Mouse (Mus musculus) MEL (cell line): ENCODE data around the gene Spx. TPM values are rescaled to one million over a fixed set of nuclear protein-coding genes. Genes with fewer than 3 reads are reported as not detected.

ENCODE experiments used
- DNase-seq: peaks from one replicate; pipeline ENCODE4 v3.0.0; 2011; ENCODE audit warnings: low read depth, low spot score
- H3K27ac ChIP-seq: 2 replicates; pipeline ENCODE4 v1.5.1; 2012; ENCODE audit warnings: low read depth, mild to moderate bottlenecking, control low read depth, low read length, moderate library complexity; ENCODE audit not compliant: control insufficient read depth
- H3K27me3 ChIP-seq, 2 experiments: fragments of 150-350 bp in 1 of 2; sonication (generic) in 1 of 2; 2 replicates each; pipeline ENCODE4 v1.6.1; 2012; ENCODE audit warnings: low read length in 2 of 2, mild to moderate bottlenecking in 2 of 2, improper control_type of control experiment in 1 of 2, moderate library complexity in 1 of 2; ENCODE audit not compliant: insufficient read depth in 2 of 2, control insufficient read depth in 1 of 2
- H3K36me3 ChIP-seq, 2 experiments: 2 replicates each; pipeline ENCODE4 v1.6.1; 2012 to 2014; ENCODE audit warnings: low read length in 2 of 2, improper control_type of control experiment in 1 of 2, inconsistent platforms in 1 of 2, mild to moderate bottlenecking in 1 of 2; ENCODE audit not compliant: insufficient read depth in 2 of 2, control insufficient read depth in 1 of 2
- H3K4me1 ChIP-seq, 2 experiments: fragments of 150-350 bp in 1 of 2; sonication (generic) in 1 of 2; 2 replicates each; pipeline ENCODE4 v1.6.1; 2012; ENCODE audit warnings: low read length in 2 of 2, improper control_type of control experiment in 1 of 2, mild to moderate bottlenecking in 1 of 2; ENCODE audit not compliant: insufficient read depth in 2 of 2, control insufficient read depth in 1 of 2
- H3K4me3 ChIP-seq, 2 experiments: fragments of 150-350 bp in 1 of 2; sonication (generic) in 1 of 2; 2 replicates each; pipeline ENCODE4 v1.5.1; 2012; ENCODE audit warnings: low read depth in 2 of 2, low read length in 2 of 2, mild to moderate bottlenecking in 2 of 2, moderate library complexity in 2 of 2, control low read depth in 1 of 2, improper control_type of control experiment in 1 of 2; ENCODE audit not compliant: control insufficient read depth in 1 of 2, insufficient read depth in 1 of 2
- H3K79me2 ChIP-seq: 2 replicates; pipeline ENCODE4 v1.6.1; 2012; ENCODE audit warnings: mild to moderate bottlenecking, low read length, moderate library complexity; ENCODE audit not compliant: control insufficient read depth, poor library complexity, insufficient read depth
- H3K9ac ChIP-seq: 2 replicates; pipeline ENCODE4 v1.6.1; 2012; ENCODE audit warnings: low read depth, mild to moderate bottlenecking, control low read depth, low read length, moderate library complexity; ENCODE audit not compliant: control insufficient read depth, poor library complexity, severe bottlenecking
- H3K9me3 ChIP-seq: fragments of 150-350 bp; sonication (generic); replicated peaks from 2 replicates; pipeline ENCODE4 v1.6.1; 2012; ENCODE audit warnings: mild to moderate bottlenecking, low read length, improper control_type of control experiment, moderate library complexity; ENCODE audit not compliant: insufficient read depth
- CHD1 ChIP-seq: IDR thresholded peaks from 2 replicates; pipeline ENCODE4 v1.6.1; 2012; ENCODE audit warnings: low read depth, mild to moderate bottlenecking, inconsistent platforms, low read length, improper control_type of control experiment
- CHD2 ChIP-seq: IDR thresholded peaks from 2 replicates; pipeline ENCODE4 v1.6.1; 2011; ENCODE audit warnings: low read length, improper control_type of control experiment
- CTCF ChIP-seq, 3 experiments: IDR thresholded peaks in 2 of 3; conservative IDR thresholded peaks in 1 of 3; 2 replicates each; pipeline ENCODE4 v1.5.1; 2011 to 2012; ENCODE audit warnings: low read length in 3 of 3, low read depth in 2 of 3, mild to moderate bottlenecking in 2 of 3, improper control_type of control experiment in 1 of 3, inconsistent platforms in 1 of 3, mixed read lengths in 1 of 3, moderate library complexity in 1 of 3; ENCODE audit not compliant: control insufficient read depth in 1 of 3, insufficient read depth in 1 of 3, poor library complexity in 1 of 3, severe bottlenecking in 1 of 3
- ELF1 ChIP-seq: IDR thresholded peaks from 2 replicates; pipeline ENCODE4 v1.6.1; 2014; ENCODE audit warnings: low read depth, mild to moderate bottlenecking, inconsistent platforms, low read length, improper control_type of control experiment, moderate library complexity
- GATA1 ChIP-seq: IDR thresholded peaks from 2 replicates; pipeline ENCODE4 v1.6.1; 2011; ENCODE audit warnings: low read depth, low read length, improper control_type of control experiment
- KAT2A ChIP-seq: conservative IDR thresholded peaks from 2 replicates; pipeline ENCODE4 v1.6.1; 2012; ENCODE audit warnings: low read depth, low read length, improper control_type of control experiment, inconsistent platforms
- MAFK ChIP-seq: IDR thresholded peaks from 2 replicates; pipeline ENCODE4 v1.6.1; 2011; ENCODE audit warnings: low read depth, mild to moderate bottlenecking, low read length, improper control_type of control experiment, borderline replicate concordance
- MAX ChIP-seq: IDR thresholded peaks from 2 replicates; pipeline ENCODE4 v1.6.1; 2011; ENCODE audit warnings: low read length, improper control_type of control experiment
- MAZ ChIP-seq: IDR thresholded peaks from 2 replicates; pipeline ENCODE4 v1.6.1; 2012; ENCODE audit warnings: low read depth, mild to moderate bottlenecking, inconsistent platforms, low read length, improper control_type of control experiment
- MYB ChIP-seq: IDR thresholded peaks from 2 replicates; pipeline ENCODE4 v1.6.1; 2011; ENCODE audit warnings: mild to moderate bottlenecking, low read depth, low read length, improper control_type of control experiment
- MYC ChIP-seq: IDR thresholded peaks from 2 replicates; pipeline ENCODE4 v1.6.1; 2011; ENCODE audit warnings: low read depth, mild to moderate bottlenecking, low read length, improper control_type of control experiment, moderate library complexity
- NRF1 ChIP-seq: IDR thresholded peaks from 2 replicates; pipeline ENCODE4 v1.6.1; 2014; ENCODE audit warnings: low read depth, mild to moderate bottlenecking, inconsistent platforms, low read length, improper control_type of control experiment, moderate library complexity; ENCODE audit not compliant: poor library complexity, insufficient read depth, severe bottlenecking
- RAD21 ChIP-seq: IDR thresholded peaks from 2 replicates; pipeline ENCODE4 v1.6.1; 2011; ENCODE audit warnings: mild to moderate bottlenecking, low read depth, low read length, improper control_type of control experiment
- RCOR1 ChIP-seq: IDR thresholded peaks from 2 replicates; pipeline ENCODE4 v1.6.1; 2012; ENCODE audit warnings: low read depth, mild to moderate bottlenecking, inconsistent platforms, low read length, improper control_type of control experiment
- SIN3A ChIP-seq: IDR thresholded peaks from 2 replicates; pipeline ENCODE4 v1.6.1; 2012; ENCODE audit warnings: low read length, improper control_type of control experiment, inconsistent platforms
- TCF12 ChIP-seq: IDR thresholded peaks from 2 replicates; pipeline ENCODE4 v1.6.1; 2014; ENCODE audit warnings: low read depth, mild to moderate bottlenecking, inconsistent platforms, low read length, improper control_type of control experiment, moderate library complexity
- USF1 ChIP-seq: IDR thresholded peaks from 2 replicates; pipeline ENCODE4 v1.6.1; 2014; ENCODE audit warnings: low read depth, mild to moderate bottlenecking, inconsistent platforms, low read length, improper control_type of control experiment, moderate library complexity
- polyA plus RNA-seq, 2 experiments: library from polyadenylated mRNA; stranded (reverse) in 1 of 2; unstranded in 1 of 2; fragments of >175 nt in 1 of 2; fragments of >200 nt in 1 of 2; gene quantifications; 2 replicates each; pipeline versions ENCODE4 v1.2.1 to v1.2.4; 2012; ENCODE audit warnings: low replicate concordance in 2 of 2, low read depth in 1 of 2; ENCODE audit not compliant: insufficient read length in 2 of 2, insufficient read depth in 1 of 2, missing spikeins in 1 of 2
- total RNA-seq: library from RNA; depleted of rRNA; stranded (reverse); fragments of 300-350 nt; gene quantifications from 2 replicates; pipeline ENCODE4 v1.2.3, GENCODE M21; 2012

Spx gene
- total and polyA plus RNA-seq, 3 experiments = 0.67 to 0.69 TPM; not detected in 1

- no peaks in the 10 kb centered on the region for H3K36me3 ChIP-seq
- no peaks in the 10 kb centered on the region for H3K79me2 ChIP-seq
- no peak overlapping the region for H3K27ac ChIP-seq
- DNase-seq = no peak
- H3K9ac ChIP-seq = no peak overlapping the region
- no peaks in the 10 kb centered on the region for H3K4me1 ChIP-seq
- H3K27me3 ChIP-seq = no peaks in the 10 kb centered on the region
- TF ChIP-seq SIN3A = no peak
- no peak for TF ChIP-seq NRF1
- no peak for TF ChIP-seq CHD1
- no peaks in the 10 kb centered on the region for H3K9me3 ChIP-seq
- no peak overlapping the region for H3K4me3 ChIP-seq
Measured at GRCm38 (mm10) chr6:142429072-142429471, 15.8 kb downstream of the Spx start.

GRCm38 (mm10) chr6:142451381-142451780, 38.1 kb downstream of the Spx start:
- Histone ChIP-seq H3K27ac (no peak overlapping the region), H3K27me3 (no peaks in the 10 kb centered on the region; a peak in 1 of 4 replicates), H3K4me1 (no peaks in the 10 kb centered on the region), H3K4me3 (no peak overlapping the region), H3K9me3 (no peaks in the 10 kb centered on the region), H3K79me2 (no peaks in the 10 kb centered on the region), H3K36me3 (no peaks in the 10 kb centered on the region), H3K9ac (no peak overlapping the region)
- no peak for DNase-seq
- TF ChIP-seq GATA1 (no peak), RCOR1 (no peak), TCF12 (no peak), USF1 (no peak), ELF1 (no peak), MAFK (no peak), MAZ (no peak), KAT2A (no peak), CTCF (IDR thresholded peaks at IDR 0.05 in 2 of 3, conservative IDR thresholded peaks at IDR 0.05 in 1 of 3; ENCODE audit: control insufficient read depth in 1 of 3, insufficient read depth in 1 of 3, low read depth in 2 of 3, low read length in 3 of 3, poor library complexity in 1 of 3, severe bottlenecking in 1 of 3) (no peak)

- TF ChIP-seq NRF1 (no peak), RAD21 (no peak), KAT2A (no peak), MYC (no peak), MAX (no peak), TCF12 (no peak), MYB (no peak), CHD2 (no peak)
- H3K9ac ChIP-seq = no peak overlapping the region
- no peak for DNase-seq
- H3K36me3 ChIP-seq = no peaks in the 10 kb centered on the region
- no peaks in the 10 kb centered on the region for H3K9me3 ChIP-seq
- no peaks in the 10 kb centered on the region for H3K4me1 ChIP-seq
- H3K4me3 ChIP-seq = no peak overlapping the region
- H3K27me3 ChIP-seq = no peaks in the 10 kb centered on the region; a peak in 1 of 4 replicates
- H3K79me2 ChIP-seq = no peaks in the 10 kb centered on the region
- H3K27ac ChIP-seq = no peak overlapping the region
Measured at GRCm38 (mm10) chr6:142453311-142453710, 40.1 kb downstream of the Spx start.
